Mouse (Mus musculus) ovary, adult 2 months (tissue): ENCODE data around the gene Abca6. TPM values are rescaled to one million over a fixed set of nuclear protein-coding genes. Genes with fewer than 3 reads are reported as not detected.

Source experiments
- polyA plus RNA-seq: library from polyadenylated mRNA; depleted of rRNA; stranded (reverse); fragments of >200 nt; gene quantifications from 2 replicates; pipeline ENCODE4 v1.2.3, GENCODE M21; 2012; rRNA removed

Gene Abca6
- polyA plus RNA-seq, result 0.97 and 1.5 TPM in 2 replicates

DNA sequence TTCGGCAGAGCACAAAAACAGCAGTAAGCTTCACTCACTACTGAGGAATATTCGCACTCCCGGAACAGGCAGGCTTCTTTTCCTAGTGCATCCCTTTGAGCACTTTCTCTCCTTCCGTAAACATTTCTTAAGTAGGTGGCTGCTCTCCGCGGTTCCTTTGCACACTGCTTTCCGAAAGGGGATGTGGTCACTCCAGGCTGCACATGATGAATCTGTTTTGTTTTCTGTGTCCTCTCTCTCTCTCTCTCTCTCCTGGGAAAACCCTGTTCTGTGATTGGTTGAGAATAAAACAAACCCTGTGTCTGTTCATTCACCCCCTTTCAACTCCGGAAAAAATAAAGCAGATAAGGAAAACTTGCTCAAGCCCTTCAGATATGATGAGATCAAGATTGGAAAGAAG lies at the start of gene Abca6:
TSS of gene Abca6 (minus strand) at position 243 of the 400 bp plus-strand sequence.

DNA sequence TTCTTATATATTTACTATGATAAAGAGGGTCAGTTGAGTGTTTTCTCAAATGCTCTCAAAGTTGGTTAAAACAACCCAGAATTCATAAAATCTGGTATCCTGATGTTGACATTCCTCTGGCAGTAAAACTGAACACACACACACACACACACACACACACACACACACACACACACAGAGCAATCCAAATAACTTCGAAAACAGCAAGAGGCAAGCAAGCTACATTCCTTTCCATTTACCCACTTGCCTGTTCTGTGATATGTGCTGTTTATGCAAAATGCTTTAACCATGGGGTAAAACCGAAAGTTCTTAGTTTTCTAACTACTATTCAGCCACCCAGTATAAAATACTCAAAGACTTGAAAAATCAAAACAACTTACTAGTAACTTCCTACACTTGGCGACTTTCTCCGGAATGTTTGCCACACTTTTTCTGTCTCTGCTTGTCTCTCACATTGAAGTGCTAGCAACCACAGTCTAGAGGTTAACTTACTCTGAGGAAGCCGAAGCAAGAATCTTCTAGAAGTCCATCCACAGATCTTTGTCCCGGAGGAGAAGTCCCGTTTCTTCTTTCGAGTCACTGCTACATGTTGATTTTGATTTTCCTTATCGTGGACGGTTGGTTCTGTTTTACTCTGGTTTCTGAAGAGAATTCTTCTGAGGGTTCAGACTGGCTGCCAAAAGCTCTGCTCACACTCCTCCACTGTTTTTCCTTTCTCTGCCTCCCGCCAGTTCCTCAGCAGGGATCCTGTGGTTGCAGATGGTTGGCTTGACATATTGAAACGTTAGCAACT lies 83.9 kb downstream of the Abca6 start, which contains the start of gene Abca9:
TSS of gene Abca9 (minus strand) at position 738 of the 793 bp plus-strand sequence.

Other genes starting within 250 kb of the Abca6 start
- 4.5 and 4.6 TPM in 2 replicates for gene Abca8a, start 155.8 kb downstream of the Abca6 start, polyA plus RNA-seq
- gene Abca9, start 83.6 kb downstream of the Abca6 start, polyA plus RNA-seq, result 2.0 and 2.1 TPM in 2 replicates
- gene Abca5, start 85.9 kb upstream of the Abca6 start, polyA plus RNA-seq, result 0.52 and 0.69 TPM in 2 replicates
- 1.6 and 2.6 TPM in 2 replicates for gene Map2k6, start 147.3 kb upstream of the Abca6 start, polyA plus RNA-seq